26 mouse cellular contexts compared by ENCODE assay signal in genomic region chr13:112556501-112556900, GRCm38 (mm10). TPM values are rescaled to one million over a fixed set of nuclear protein-coding genes. Genes with fewer than 3 reads are reported as not detected.
A peak's percentile ranks its signal among the peaks of the same experiment; 100 is the strongest.
DNase-seq lines count a peak whose midpoint lies in the region; ATAC-seq and TF ChIP-seq lines count a peak whose summit lies in the region.
"Had no signal": no experiment of that assay in that cellular context is flagged by ENCODE, and none has a peak within 500 bp of the region (broad histone marks: within the 10 kb centered on the region; RNA-seq: fewer than 3 reads in every experiment).

No protein-coding gene starts in this region.

- no peak overlapping the region for H3K4me3 ChIP-seq in kidney, embryonic 16.5 days (ENCODE audit: low read length)
- no peak overlapping the region for H3K4me3 ChIP-seq in C2C12 (ENCODE audit: insufficient read depth, poor library complexity, severe bottlenecking)
- no peak overlapping the region for H3K4me3 ChIP-seq in liver, embryonic 12.5 days
- H3K4me3 ChIP-seq: embryonic facial prominence, embryonic 12.5 days; embryonic facial prominence, embryonic 15.5 days; heart, embryonic 12.5 days; heart, embryonic 15.5 days; hindbrain, embryonic 10.5 days; hindbrain, embryonic 13.5 days had no signal

- H3K4me2 ChIP-seq in kidney, embryonic 16.5 days (replicated peaks; ENCODE audit: low read depth, low read length) = no peak overlapping the region
- H3K4me2 ChIP-seq in liver, embryonic 12.5 days = no peak overlapping the region
- H3K4me2 ChIP-seq: embryonic facial prominence, embryonic 12.5 days; embryonic facial prominence, embryonic 15.5 days; heart, embryonic 12.5 days; heart, embryonic 15.5 days; hindbrain, embryonic 13.5 days had no signal

- H3K4me1 ChIP-seq in kidney, embryonic 16.5 days (ENCODE audit: insufficient read depth, low read length) = no peaks in the 10 kb centered on the region
- H3K4me1 ChIP-seq in liver, embryonic 12.5 days = no peaks in the 10 kb centered on the region
- H3K4me1 ChIP-seq: embryonic facial prominence, embryonic 12.5 days; embryonic facial prominence, embryonic 15.5 days; heart, embryonic 12.5 days; heart, embryonic 15.5 days; hindbrain, embryonic 10.5 days; hindbrain, embryonic 13.5 days had no signal

- H3K36me3 ChIP-seq in kidney, embryonic 16.5 days (ENCODE audit: insufficient read depth, low read length) = no peaks in the 10 kb centered on the region
- no peaks in the 10 kb centered on the region for H3K36me3 ChIP-seq in C2C12 (ENCODE audit: control insufficient read depth, insufficient read depth)
- no peaks in the 10 kb centered on the region for H3K36me3 ChIP-seq in liver, embryonic 12.5 days
- H3K36me3 ChIP-seq: embryonic facial prominence, embryonic 12.5 days; embryonic facial prominence, embryonic 15.5 days; heart, embryonic 12.5 days; heart, embryonic 15.5 days; hindbrain, embryonic 10.5 days; hindbrain, embryonic 13.5 days had no signal

- no peaks in the 10 kb centered on the region for H3K79me2 ChIP-seq in C2C12 (ENCODE audit: control insufficient read depth, insufficient read depth)

- no peak for TF ChIP-seq CTCF in C2C12 (IDR thresholded peaks at IDR 0.05; ENCODE audit: control insufficient read depth, insufficient read depth, insufficient read length)

- no peak for ATAC-seq in kidney, embryonic 16.5 days (ENCODE audit: low FRiP score, low TSS enrichment)
- no peak for ATAC-seq in megakaryocyte-erythroid progenitor cell, adult 5-6 weeks (replicated peaks; ENCODE audit: low FRiP score, low TSS enrichment, poor library complexity, severe bottlenecking)
- ATAC-seq in liver, embryonic 12.5 days = no peak
- ATAC-seq: activated CD4-positive, CD25-positive, alpha-beta regulatory T cell, adult 4 months; forebrain, embryonic 14.5 days; hindbrain, embryonic 16.5 days had no signal

- H3K79me3 ChIP-seq in C2C12 (ENCODE audit: low read depth) = no peaks in the 10 kb centered on the region

- H3K9ac ChIP-seq in kidney, embryonic 16.5 days (replicated peaks; ENCODE audit: low read length) = no peak overlapping the region
- no peak overlapping the region for H3K9ac ChIP-seq in liver, embryonic 12.5 days
- H3K9ac ChIP-seq: embryonic facial prominence, embryonic 12.5 days; embryonic facial prominence, embryonic 15.5 days; heart, embryonic 12.5 days; heart, embryonic 15.5 days; hindbrain, embryonic 13.5 days had no signal

- H3K9me3 ChIP-seq in kidney, embryonic 16.5 days (ENCODE audit: low read length) = no peaks in the 10 kb centered on the region
- no peaks in the 10 kb centered on the region for H3K9me3 ChIP-seq in liver, embryonic 12.5 days (replicated peaks)
- H3K9me3 ChIP-seq: embryonic facial prominence, embryonic 12.5 days; embryonic facial prominence, embryonic 15.5 days; heart, embryonic 12.5 days; heart, embryonic 15.5 days; hindbrain, embryonic 10.5 days; hindbrain, embryonic 13.5 days had no signal

- no peak overlapping the region for H3ac ChIP-seq in C2C12 (ENCODE audit: control insufficient read depth, insufficient read length, low read depth)

- no peak overlapping the region for H3K27ac ChIP-seq in kidney, embryonic 16.5 days (ENCODE audit: low read length)
- H3K27ac ChIP-seq in liver, embryonic 12.5 days = no peak overlapping the region
- H3K27ac ChIP-seq: embryonic facial prominence, embryonic 12.5 days; embryonic facial prominence, embryonic 15.5 days; heart, embryonic 15.5 days; hindbrain, embryonic 10.5 days; hindbrain, embryonic 13.5 days had no signal

- no peaks in the 10 kb centered on the region for H3K27me3 ChIP-seq in kidney, embryonic 16.5 days (ENCODE audit: insufficient read depth, low read length)
- H3K27me3 ChIP-seq in C2C12 (ENCODE audit: control insufficient read depth, insufficient read depth, insufficient read length) = no peaks in the 10 kb centered on the region
- H3K27me3 ChIP-seq in liver, embryonic 12.5 days (replicated peaks) = no peaks in the 10 kb centered on the region
- H3K27me3 ChIP-seq: embryonic facial prominence, embryonic 12.5 days; embryonic facial prominence, embryonic 15.5 days; heart, embryonic 12.5 days; heart, embryonic 15.5 days; hindbrain, embryonic 13.5 days had no signal

- peak; percentile 15 for DNase-seq in kidney, adult 11 months
- DNase-seq in kidney, adult 18-20 months = no peak
- peak; percentile 42 for DNase-seq in kidney, postnatal 14 days
- DNase-seq in NIH3T3 (ENCODE audit: low read depth) = peak; percentile 8
- DNase-seq: adrenal gland, postnatal 14 days; cerebellum, adult 11 months; cerebellum, adult 2 months; cerebellum, adult 9-11 months; cerebellum, postnatal 25 days; gastrocnemius, postnatal 25 days; heart, postnatal 10 days; heart, postnatal 36 days had no signal

- 10% methylated on average over 2 of the region's 2 CpGs for WGBS in kidney, embryonic 16.5 days
- 41% methylated on average over 2 of the region's 2 CpGs for WGBS in liver, embryonic 12.5 days (ENCODE audit: insufficient replicate concordance)

TF ChIP-seq in C2C12, 6 proteins besides CTCF, POLR2A, EP300 and RAD21:
- TF ChIP-seq MYOG (IDR thresholded peaks at IDR 0.05; ENCODE audit: control insufficient read depth, extremely low read depth, insufficient read length) (no peak), FOSL1 (IDR thresholded peaks at IDR 0.05; ENCODE audit: insufficient read depth, low read length, poor library complexity, severe bottlenecking) (peak; percentile 51), MAX (IDR thresholded peaks at IDR 0.05) (peak; percentile 11), USF1 (IDR thresholded peaks at IDR 0.05; ENCODE audit: low read depth) (peak; percentile 30), CEBPB (IDR thresholded peaks at IDR 0.05; ENCODE audit: low read depth) (no peak), MYOD1 (IDR thresholded peaks at IDR 0.05; ENCODE audit: control insufficient read depth, insufficient read length, low read depth) (no peak)

RNA-seq across cellular contexts. Expression of gene Il31ra, which starts 37.7 kb away (rescaled TPM):
- polyA plus RNA-seq in kidney, embryonic 16.5 days (2015; fragmentation: Nextera tagmentation; extraction: Ambion mirVana) = 0.09 and 0.10 TPM in 2 replicates
- polyA plus RNA-seq in C2C12 (2012; fragmentation: generic; extraction: Trizol) = not detected
- total RNA-seq in megakaryocyte-erythroid progenitor cell, adult 5-6 weeks (2014; fragmentation: Nextera tagmentation) = 8.1 and 10.4 TPM in 2 replicates
- total RNA-seq in megakaryocyte-erythroid progenitor cell, adult 5-6 weeks (2017) = 6.5 and 9.9 TPM in 2 replicates
- 0.06 and 0.14 TPM in 2 replicates for polyA plus RNA-seq in liver, embryonic 12.5 days (2016; fragmentation: Nextera tagmentation; extraction: Ambion mirVana)
- total RNA-seq: gastrocnemius, postnatal 25 days; heart, postnatal 36 days had no signal
- polyA plus RNA-seq: forebrain, embryonic 11.5 days; hindbrain, embryonic 10.5 days had no signal
